Mouse (Mus musculus): Measurements from ENCODE around the gene Hoxb7. TPM values are rescaled to one million over a fixed set of nuclear protein-coding genes. Genes with fewer than 3 reads are reported as not detected.
A peak's percentile ranks its signal among the peaks of the same experiment; 100 is the strongest.

Hoxb7 gene
- 2.3 and 2.5 TPM in 2 replicates for polyA plus RNA-seq (2015; fragmentation: Nextera tagmentation; extraction: Ambion mirVana)

GRCm38 (mm10) chr11:96285771-96286738 is at the start of gene Hoxb7:
Hoxb7 (plus strand) TSS chr11:96286623.

GRCm38 (mm10) chr11:96270996-96271540 is 15.4 kb upstream of the Hoxb7 start, which contains the start of gene Hoxb9:
Hoxb9 (plus strand) TSS chr11:96271457.

GRCm38 (mm10) chr11:96281855-96282570 is 4.4 kb upstream of the Hoxb7 start, which contains the start of gene Hoxb8:
Hoxb8 (plus strand) TSS chr11:96281905.

GRCm38 (mm10) chr11:96291681-96292564 is 5.5 kb downstream of the Hoxb7 start, which contains the start of gene Hoxb6:
Hoxb6 (plus strand) TSS chr11:96292476.

GRCm38 (mm10) chr11:96303151-96304099 is 17.0 kb downstream of the Hoxb7 start, which contains the start of gene Hoxb5:
Hoxb5 (plus strand) TSS chr11:96303336.

GRCm38 (mm10) chr11:96317608-96318367 is 31.4 kb downstream of the Hoxb7 start, which contains the start of gene Hoxb4:
Hoxb4 (plus strand) TSS chr11:96318267.

GRCm38 (mm10) chr11:96323154-96323553 is 36.7 kb downstream of the Hoxb7 start, which contains the start of gene Hoxb3:
Hoxb3 (plus strand) TSS chr11:96323326.

MicroRNAs encoded within 50 kb of the gene (microRNA counts, 519-probe panel; counts per million panel counts)
- microRNA mmu-miR-10a, result 5,825 counts per million, percentile 48 among the panel's probes with 10 or more counts
- 88.3 counts per million for microRNA mmu-miR-196a

Other genes starting within 250 kb of the Hoxb7 start
- gene Ube2z, start 221.2 kb upstream of the Hoxb7 start, polyA plus RNA-seq (2015; fragmentation: Nextera tagmentation; extraction: Ambion mirVana), result 14.7 and 15.6 TPM in 2 replicates
- 505 and 507 TPM in 2 replicates for gene Atp5g1, start 211.0 kb upstream of the Hoxb7 start, polyA plus RNA-seq (2015; fragmentation: Nextera tagmentation; extraction: Ambion mirVana)
- gene Calcoco2, start 174.7 kb upstream of the Hoxb7 start, polyA plus RNA-seq (2015; fragmentation: Nextera tagmentation; extraction: Ambion mirVana), result not detected in 2 replicates
- not detected in 2 replicates for gene Ttll6, start 152.8 kb upstream of the Hoxb7 start, polyA plus RNA-seq (2015; fragmentation: Nextera tagmentation; extraction: Ambion mirVana)
- gene Hoxb13, start 92.3 kb upstream of the Hoxb7 start, polyA plus RNA-seq (2015; fragmentation: Nextera tagmentation; extraction: Ambion mirVana), result not detected in 2 replicates
- 0.16 and 0.26 TPM in 2 replicates for gene Hoxb9, start 15.2 kb upstream of the Hoxb7 start, polyA plus RNA-seq (2015; fragmentation: Nextera tagmentation; extraction: Ambion mirVana)
- gene Hoxb8, start 4.7 kb upstream of the Hoxb7 start, polyA plus RNA-seq (2015; fragmentation: Nextera tagmentation; extraction: Ambion mirVana), result 0.10 and 0.13 TPM in 2 replicates
- 1.0 and 1.2 TPM in 2 replicates for gene Hoxb6, start 5.9 kb downstream of the Hoxb7 start, polyA plus RNA-seq (2015; fragmentation: Nextera tagmentation; extraction: Ambion mirVana)
- gene Hoxb5, start 16.7 kb downstream of the Hoxb7 start, polyA plus RNA-seq (2015; fragmentation: Nextera tagmentation; extraction: Ambion mirVana), result 0.64 and 1.2 TPM in 2 replicates
- 0.64 and 0.90 TPM in 2 replicates for gene Hoxb4, start 31.6 kb downstream of the Hoxb7 start, polyA plus RNA-seq (2015; fragmentation: Nextera tagmentation; extraction: Ambion mirVana)
- gene Hoxb3, start 36.7 kb downstream of the Hoxb7 start, polyA plus RNA-seq (2015; fragmentation: Nextera tagmentation; extraction: Ambion mirVana), result 0.65 and 0.85 TPM in 2 replicates
- gene Hoxb2, start 63.9 kb downstream of the Hoxb7 start, polyA plus RNA-seq (2015; fragmentation: Nextera tagmentation; extraction: Ambion mirVana), result 2.2 and 2.4 TPM in 2 replicates
- 0.11 and 0.12 TPM in 2 replicates for gene Hoxb1, start 79.1 kb downstream of the Hoxb7 start, polyA plus RNA-seq (2015; fragmentation: Nextera tagmentation; extraction: Ambion mirVana)
- gene Skap1, start 178.0 kb downstream of the Hoxb7 start, polyA plus RNA-seq (2015; fragmentation: Nextera tagmentation; extraction: Ambion mirVana), result 1.6 and 3.3 TPM in 2 replicates